Mouse (Mus musculus) gastrocnemius, adult 18-20 months (tissue): ENCODE data around the gene Tmem150c. TPM values are rescaled to one million over a fixed set of nuclear protein-coding genes. Genes with fewer than 3 reads are reported as not detected.

Experiments used
- DNase-seq: peaks from one replicate; pipeline ENCODE4 v3.0.0; 2021; ENCODE audit warnings: low spot score
- long read RNA-seq, 2 experiments: library from polyadenylated mRNA; stranded (forward); transcript quantifications; one replicate each; pipeline ENCODE4 v2.0.0; 2021
- total RNA-seq, 2 experiments: library from RNA; stranded (reverse); gene quantifications; 2 replicates each; pipeline ENCODE4 v1.2.3; 2021

The Tmem150c gene
- total RNA-seq: 1 to 10 TPM in 1 of 2 experiments, under 1 TPM in 1; 0.91 to 1.3 TPM
- long read RNA-seq, experiment 1, partial matches to known transcripts: 0 of 2 reads
- long read RNA-seq, experiment 1, other reads (novel, unspliced or antisense): 2 of 2 reads
- long read RNA-seq, experiment 2, partial matches to known transcripts: 0 of 1 reads
- long read RNA-seq, experiment 2, other reads (novel, unspliced or antisense): 1 of 1 reads

DNA sequence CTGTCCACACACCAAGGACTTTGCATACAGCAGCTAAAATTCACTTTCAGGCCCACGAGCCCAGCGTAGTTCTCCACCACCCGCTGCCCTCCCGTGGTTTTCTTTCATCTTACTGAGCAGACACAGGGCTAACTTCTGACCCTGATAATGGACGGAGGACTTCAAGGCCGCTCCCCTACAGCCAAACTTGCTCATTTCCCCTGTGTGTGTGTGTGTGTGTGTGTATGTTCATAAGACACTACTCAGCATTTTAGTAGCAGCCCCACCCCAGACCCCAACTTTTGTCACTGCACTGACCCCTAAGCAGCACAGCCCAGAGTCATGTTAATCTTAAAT, at the start of gene Tmem150c:
Gene Tmem150c (minus strand): TSS at position 171 of the 336 bp plus-strand sequence.
- DNase-seq: no peak

GRCm38 (mm10) chr5:100209093-100209492, 49.5 kb upstream of the Tmem150c start:
- no peak for DNase-seq

DNA sequence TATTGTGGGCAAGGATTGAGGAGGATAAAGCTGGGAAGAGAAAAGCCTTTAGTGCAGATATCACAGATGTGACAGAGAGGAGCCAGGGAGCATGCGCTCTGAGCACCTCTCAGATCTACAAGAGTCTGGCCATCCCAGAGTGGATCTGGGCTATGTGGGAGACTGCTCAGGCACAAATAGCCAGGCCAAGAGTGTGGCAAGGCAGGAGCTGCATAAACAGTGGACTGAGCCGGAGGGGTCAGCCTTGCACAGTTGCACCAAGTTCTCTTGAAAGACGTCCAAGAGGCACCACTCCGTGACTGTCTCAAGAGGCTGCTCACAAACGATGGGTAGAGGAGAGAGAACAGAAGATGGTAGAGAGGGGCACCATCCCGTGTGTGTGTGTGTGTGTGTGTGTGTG, 47.1 kb upstream of the Tmem150c start:
- DNase-seq: no peak

DNA sequence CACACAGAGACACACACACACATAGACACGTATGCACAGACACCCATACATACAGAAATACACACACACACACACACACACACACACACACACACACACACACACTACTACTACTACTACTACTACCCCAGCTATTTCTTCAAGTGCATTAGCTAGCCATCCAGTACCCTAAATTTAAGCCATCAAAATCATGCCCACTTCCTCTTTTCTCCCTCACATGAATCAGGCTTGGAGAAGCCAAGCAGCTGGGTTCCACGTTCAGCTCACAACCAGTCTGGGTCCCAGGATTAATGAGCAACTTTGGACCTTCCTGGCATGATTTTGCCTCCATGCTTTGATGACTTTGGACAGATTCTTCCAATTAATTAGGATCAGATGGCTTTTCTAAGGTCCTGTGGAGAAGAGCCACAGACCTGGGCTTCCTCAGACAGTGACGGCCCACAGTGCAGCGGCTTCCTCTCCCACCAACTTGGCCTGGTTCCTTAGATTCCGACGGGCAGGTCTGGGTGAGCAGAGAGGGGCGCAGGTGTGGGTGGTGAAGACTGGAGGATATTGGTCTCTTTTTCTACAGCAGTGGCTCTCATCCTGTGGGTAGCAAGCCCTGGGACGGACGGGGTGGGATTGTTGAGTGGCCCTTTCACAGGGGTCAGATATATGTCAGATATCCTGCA, 46.0 kb upstream of the Tmem150c start:
- DNase-seq: no peak

GRCm38 (mm10) chr5:100200805-100201204, 41.2 kb upstream of the Tmem150c start:
- DNase-seq: no peak

DNA sequence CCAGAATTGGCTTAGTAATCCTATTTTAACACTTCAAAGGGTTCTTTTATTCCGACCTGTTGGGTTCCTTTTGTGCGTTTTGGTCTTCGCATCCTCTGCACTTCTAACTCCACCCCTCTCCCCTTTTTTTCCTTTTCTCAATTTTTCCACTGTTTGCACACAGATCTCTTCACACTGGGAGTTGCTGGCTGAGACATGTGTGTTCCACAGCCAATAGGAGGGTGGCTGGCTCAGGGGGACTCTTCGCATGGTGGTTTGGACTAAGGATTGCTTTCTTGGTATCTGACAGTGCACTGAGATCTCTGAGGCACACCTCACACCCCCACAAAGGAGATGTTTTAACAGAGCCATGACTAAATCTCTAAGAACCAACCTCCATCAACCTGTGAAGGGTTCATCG, 40.7 kb upstream of the Tmem150c start:
- DNase-seq: no peak

DNA sequence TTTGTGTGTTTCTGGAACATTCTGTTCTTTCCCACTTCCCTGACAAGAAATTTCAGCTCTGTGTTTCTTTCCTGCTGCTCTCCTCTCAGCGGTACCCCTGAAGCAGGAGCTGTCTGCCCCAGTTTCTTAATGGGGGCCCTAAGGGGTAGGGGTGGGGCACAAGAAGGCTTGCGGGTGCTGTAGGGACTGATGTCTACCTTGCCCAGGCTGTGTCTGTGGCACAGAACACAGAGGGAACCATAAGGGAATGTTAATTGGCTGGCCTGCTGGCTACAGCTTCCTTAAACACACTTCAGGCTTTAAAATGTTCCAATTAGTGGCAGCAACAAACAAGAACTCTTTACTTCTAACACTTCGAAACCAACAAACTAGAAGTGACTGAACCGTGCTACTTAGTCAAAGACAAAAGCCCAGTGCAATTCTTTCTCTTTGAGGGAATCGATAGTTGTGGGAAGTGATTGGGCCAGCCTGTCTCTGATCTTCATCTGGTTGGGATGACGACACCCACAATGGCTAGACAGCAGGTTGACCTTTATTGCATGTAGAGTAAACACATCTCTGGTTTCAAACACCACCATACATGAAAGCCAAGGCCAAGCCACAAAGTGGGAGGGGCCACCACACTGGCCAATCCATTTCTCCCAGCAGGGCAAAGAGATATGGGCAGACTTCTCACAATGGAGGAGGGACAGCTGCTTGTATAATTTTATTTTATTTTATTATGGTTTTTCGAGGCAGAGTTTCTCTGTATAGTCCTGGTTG, 39.7 kb upstream of the Tmem150c start:
- DNase-seq: no peak

- no peak for DNase-seq
Measured at GRCm38 (mm10) chr5:100197476-100197875, 37.9 kb upstream of the Tmem150c start.

GRCm38 (mm10) chr5:100196854-100197431, 37.3 kb upstream of the Tmem150c start:
- no peak for DNase-seq

DNA sequence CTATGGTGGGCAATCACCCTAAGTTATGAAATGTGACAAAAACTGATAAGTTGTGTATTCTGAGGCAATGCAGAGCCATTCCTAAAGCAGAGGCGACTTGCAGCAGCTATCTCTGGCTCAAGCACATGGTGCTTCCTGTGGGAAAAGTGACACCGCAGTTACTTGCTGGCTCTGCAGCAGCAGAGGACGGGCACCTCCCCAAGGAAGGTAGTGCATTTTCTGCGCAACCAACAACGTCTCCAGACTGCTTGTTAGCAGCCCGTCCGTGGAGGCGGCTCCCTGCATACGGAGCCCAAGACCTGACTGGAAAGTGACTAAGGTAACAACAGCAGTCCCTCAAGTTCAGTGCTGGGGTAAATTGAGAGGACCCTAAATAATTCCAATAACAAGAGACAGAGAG, 36.8 kb upstream of the Tmem150c start:
- DNase-seq: no peak

DNA sequence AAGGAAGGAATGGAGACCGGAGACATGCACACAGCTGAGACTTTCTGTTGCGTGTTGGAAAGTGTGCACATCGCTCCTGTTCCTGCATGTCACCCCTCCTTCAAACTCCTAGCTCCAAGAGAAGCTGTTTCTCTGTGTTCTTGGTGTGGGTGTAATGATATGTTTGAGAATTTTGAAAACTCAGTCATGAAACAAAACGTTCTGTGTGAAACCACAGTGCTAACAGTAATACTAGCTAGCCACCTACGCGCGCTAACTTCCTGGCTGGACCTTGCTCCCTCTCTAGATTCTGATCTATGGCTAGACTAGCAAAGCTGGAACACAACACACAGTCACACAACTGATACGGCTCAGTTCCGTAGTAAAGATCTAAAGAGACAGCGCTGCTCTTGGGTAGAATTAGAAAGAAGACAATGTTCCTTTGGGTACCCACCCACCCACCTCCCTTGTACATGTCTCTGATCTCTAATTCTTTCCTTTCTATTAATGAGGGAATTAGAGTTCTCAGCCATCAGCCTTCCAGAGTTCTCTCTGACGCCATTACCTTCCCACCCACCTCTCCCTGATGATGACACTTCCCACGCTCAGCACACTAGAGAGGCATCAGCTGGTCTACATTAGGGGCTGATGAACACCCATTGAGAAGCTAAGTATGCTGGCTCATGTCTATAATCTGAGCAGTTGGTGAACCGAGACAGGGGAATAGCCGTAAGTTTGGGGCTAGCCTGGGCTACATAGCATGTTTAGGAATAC, 32.0 kb upstream of the Tmem150c start:
- DNase-seq: no peak

GRCm38 (mm10) chr5:100187035-100187901, 27.7 kb upstream of the Tmem150c start:
- DNase-seq: no peak

- DNase-seq: no peak
Measured at GRCm38 (mm10) chr5:100186618-100187017, 27.0 kb upstream of the Tmem150c start.

DNA sequence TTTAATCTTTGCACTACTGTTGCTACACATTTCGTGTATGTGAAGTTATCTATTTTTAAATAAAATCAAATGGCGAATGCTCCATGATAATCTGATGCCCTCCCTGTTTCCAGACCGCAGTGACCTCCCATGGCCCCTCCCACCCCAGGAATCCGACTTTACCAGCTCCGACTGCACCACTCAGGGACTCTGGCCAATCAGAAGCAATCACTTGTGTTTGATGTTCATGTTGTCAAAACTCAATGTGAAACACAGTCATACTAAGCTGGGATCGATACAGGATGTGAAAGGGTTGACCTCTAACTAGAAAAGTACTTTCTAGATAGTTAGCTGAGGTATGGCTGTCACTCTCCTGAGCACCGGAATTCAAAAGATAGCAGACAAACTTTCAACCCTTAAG, 26.3 kb upstream of the Tmem150c start:
- no peak for DNase-seq

DNA sequence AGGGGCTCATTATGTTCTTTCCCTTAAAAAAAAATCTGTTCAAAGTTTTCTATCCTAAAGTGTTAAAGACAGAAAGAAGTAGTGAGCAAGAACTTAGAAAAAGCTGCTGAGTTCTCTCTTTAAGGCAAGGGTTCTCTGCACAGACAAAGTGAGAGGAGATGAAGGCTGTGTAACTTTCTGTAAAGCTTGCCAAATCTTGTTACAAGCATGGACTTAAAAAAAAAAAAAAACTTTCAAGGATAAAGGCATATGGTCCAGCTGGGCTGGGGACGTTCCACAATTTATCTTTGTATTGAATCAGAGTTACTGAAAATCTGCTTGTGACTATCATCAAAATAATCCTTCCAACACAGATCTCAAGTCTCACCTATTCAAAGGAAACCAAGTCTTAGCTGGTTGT, 21.4 kb upstream of the Tmem150c start:
- DNase-seq: no peak

DNA sequence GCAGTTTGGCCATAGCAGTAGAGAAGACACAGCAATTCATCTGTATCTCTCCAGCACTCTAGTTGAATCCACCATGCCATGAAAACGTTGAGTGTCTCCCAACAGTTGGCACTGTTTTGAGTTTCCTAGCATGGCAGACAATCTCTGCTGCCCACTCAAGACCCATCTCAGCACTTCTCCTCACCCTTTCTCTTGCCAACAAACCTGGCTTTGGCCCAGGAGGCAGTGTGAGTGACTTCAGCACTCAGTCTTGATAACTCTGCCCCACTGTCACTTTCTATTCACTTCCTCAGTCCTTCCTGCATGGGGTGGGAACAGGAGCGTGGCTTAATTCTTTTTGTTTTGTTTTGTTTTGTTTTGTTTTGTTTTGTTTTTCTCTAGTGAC, 19.2 kb upstream of the Tmem150c start:
- DNase-seq: no peak

GRCm38 (mm10) chr5:100178122-100178780, 18.6 kb upstream of the Tmem150c start:
- no peak for DNase-seq

DNA sequence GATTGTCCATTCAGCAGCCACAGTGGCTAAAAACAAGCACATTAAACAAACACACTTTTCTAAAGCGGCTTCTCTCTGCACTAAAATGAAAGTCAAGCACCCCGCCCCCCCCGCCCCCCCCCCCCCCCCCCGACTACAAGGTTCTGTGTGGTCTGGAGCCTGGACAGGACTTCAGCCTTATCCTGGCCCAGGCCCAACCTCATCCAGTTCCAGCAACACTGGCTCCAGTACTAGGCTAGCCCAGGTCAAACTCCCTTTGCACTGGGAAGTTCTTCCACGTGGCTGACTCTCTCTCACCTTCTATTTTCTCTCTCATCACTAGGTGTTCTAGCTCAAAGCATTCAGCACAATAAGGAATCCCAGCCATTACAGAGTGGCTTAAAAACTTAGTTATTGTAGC, 17.9 kb upstream of the Tmem150c start:
- DNase-seq: no peak

- no peak for DNase-seq
Measured at GRCm38 (mm10) chr5:100176096-100176495, 16.5 kb upstream of the Tmem150c start.

DNA sequence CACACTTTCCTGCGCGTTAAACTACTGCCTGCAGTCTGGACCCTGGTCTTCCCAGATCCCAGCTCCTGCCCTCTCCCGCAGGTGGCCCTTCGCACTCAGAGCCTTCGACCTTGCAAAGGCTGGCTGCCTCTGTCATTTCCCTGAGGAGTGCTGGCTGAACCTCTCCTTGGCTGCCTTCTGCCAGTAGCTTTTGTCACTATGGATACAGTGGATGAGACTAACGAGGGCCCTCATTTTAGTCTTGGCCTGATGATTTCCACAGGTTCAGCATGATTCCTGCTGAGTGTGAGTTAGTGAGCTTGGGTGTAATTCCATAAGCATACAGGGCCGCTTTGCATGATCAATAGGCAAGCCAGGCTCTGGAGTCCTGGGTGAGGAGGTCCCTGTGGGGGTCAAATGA, 16.0 kb upstream of the Tmem150c start:
- DNase-seq: no peak
